Mouse (Mus musculus) C2C12 (cell line): Measurements from ENCODE around the gene Rcan1.

ENCODE experiments used
- CTCF ChIP-seq: IDR thresholded peaks from one replicate; pipeline ENCODE4 v1.5.1; 2011; ENCODE audit not compliant: control insufficient read depth, insufficient read depth, insufficient read length
- FOSL1 ChIP-seq: IDR thresholded peaks from one replicate; pipeline ENCODE4 v1.8.0; 2011; ENCODE audit warnings: mild to moderate bottlenecking, low read length; ENCODE audit not compliant: poor library complexity, insufficient read depth, severe bottlenecking
- MYOD1 ChIP-seq: IDR thresholded peaks from one replicate; pipeline ENCODE4 v1.6.1; 2011; ENCODE audit warnings: low read depth; ENCODE audit not compliant: control insufficient read depth, insufficient read length
- USF1 ChIP-seq: IDR thresholded peaks from one replicate; pipeline ENCODE4 v1.6.1; 2011; ENCODE audit warnings: low read depth, mild to moderate bottlenecking, control low read depth, moderate library complexity

DNA sequence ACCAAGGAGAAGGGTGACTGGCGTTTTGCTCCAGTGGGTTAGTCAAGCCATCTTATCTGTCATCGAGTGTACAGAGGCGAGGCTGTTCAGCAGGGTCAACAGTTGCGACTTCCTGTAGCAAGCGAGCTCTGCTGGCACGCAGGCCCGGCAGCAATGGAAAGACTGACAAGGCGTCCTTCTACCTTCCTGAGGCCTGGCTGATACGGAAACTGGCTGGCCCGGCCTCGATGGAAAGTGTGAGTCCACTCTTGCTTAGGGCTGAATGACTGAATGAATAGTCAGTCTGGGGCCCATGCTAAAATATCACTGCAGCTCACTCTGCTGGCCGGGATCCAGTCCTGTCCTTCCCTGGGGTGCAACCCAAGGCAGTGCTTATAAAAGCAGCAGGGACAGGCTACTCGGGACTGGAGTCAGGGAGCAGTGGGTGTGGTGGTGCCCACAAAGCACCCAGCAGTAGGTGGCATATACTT, 27.0 kb downstream of the Rcan1 start:
- TF ChIP-seq CTCF (no peak), USF1 (no peak), MYOD1 (no peak), FOSL1 (no peak)
